Mouse (Mus musculus) midbrain, embryonic 13.5 days (tissue): ENCODE data around the gene Zfyve26. TPM values are rescaled to one million over a fixed set of nuclear protein-coding genes. Genes with fewer than 3 reads are reported as not detected.

Experiments used
- ATAC-seq: fragments of 200-750 bp; cut with Nextera tagmentation; 2 replicates; pipeline ENCODE4 v1.8.0; 2017; ENCODE audit warnings: mild to moderate bottlenecking, moderate TSS enrichment, moderate library complexity
- H3K27ac ChIP-seq: fragments of 300-500 bp; sonication (generic); 2 replicates; pipeline ENCODE4 v1.5.1; 2015; ENCODE audit warnings: inconsistent platforms, mild to moderate bottlenecking, moderate library complexity
- H3K27me3 ChIP-seq: fragments of 300-500 bp; sonication (generic); 2 replicates; pipeline ENCODE4 v1.6.1; 2015; ENCODE audit warnings: mild to moderate bottlenecking, inconsistent platforms
- H3K36me3 ChIP-seq: fragments of 300-500 bp; sonication (generic); 2 replicates; pipeline ENCODE4 v1.6.1; 2015; ENCODE audit warnings: mild to moderate bottlenecking, inconsistent platforms
- H3K4me1 ChIP-seq: fragments of 300-500 bp; sonication (generic); replicated peaks from 2 replicates; pipeline ENCODE4 v1.6.1; 2015; ENCODE audit warnings: inconsistent platforms
- H3K4me2 ChIP-seq: fragments of 300-500 bp; sonication (generic); replicated peaks from 2 replicates; pipeline ENCODE4 v1.6.1; 2015; ENCODE audit warnings: moderate library complexity, mild to moderate bottlenecking, inconsistent platforms
- H3K4me3 ChIP-seq: fragments of 300-500 bp; sonication (generic); replicated peaks from 2 replicates; pipeline ENCODE4 v1.5.1; 2015; ENCODE audit warnings: mild to moderate bottlenecking, inconsistent platforms
- H3K9ac ChIP-seq: fragments of 300-500 bp; sonication (generic); replicated peaks from 2 replicates; pipeline ENCODE4 v1.6.1; 2015; ENCODE audit warnings: mild to moderate bottlenecking, inconsistent platforms
- H3K9me3 ChIP-seq: fragments of 300-500 bp; sonication (generic); 2 replicates; pipeline ENCODE4 v1.6.1; 2016; ENCODE audit warnings: mild to moderate bottlenecking, inconsistent platforms
- WGBS: fragments of 180-500 bp; shearing (Covaris S2); methylation state at CpG from one replicate; pipeline ENCODE4 v1.1.7; 2015; 5-methylcytosine and 5-hydroxymethylcytosine counted together
- polyA plus RNA-seq: library from polyadenylated mRNA; unstranded; fragments of >200 nt; fragmentation: Nextera tagmentation; extraction: Ambion mirVana; gene quantifications from 2 replicates; pipeline ENCODE4 v1.2.1, GENCODE M21; 2015

Zfyve26 gene
- polyA plus RNA-seq, 1 experiment from 2014 or later: 13.0 TPM

GRCm38 (mm10) chr12:79313721-79314120 lies 17.6 kb upstream of the Zfyve26 start:
- H3K36me3 ChIP-seq: no peaks in the 10 kb centered on the region
- no peak overlapping the region for H3K4me3 ChIP-seq
- H3K4me1 ChIP-seq: no peaks in the 10 kb centered on the region
- H3K27ac ChIP-seq: no peak overlapping the region
- no peak overlapping the region for H3K4me2 ChIP-seq
- 88% methylated on average over 4 of the region's 4 CpGs for WGBS
- H3K9ac ChIP-seq: no peak overlapping the region
- H3K27me3 ChIP-seq: no peaks in the 10 kb centered on the region
- no peaks in the 10 kb centered on the region for H3K9me3 ChIP-seq
- ATAC-seq: no peak

- no peak for ATAC-seq
- Histone ChIP-seq H3K36me3 (no peaks in the 10 kb centered on the region), H3K4me1 (no peaks in the 10 kb centered on the region), H3K4me2 (no peak overlapping the region), H3K27ac (no peak overlapping the region), H3K9me3 (no peaks in the 10 kb centered on the region), H3K27me3 (no peaks in the 10 kb centered on the region), H3K9ac (no peak overlapping the region), H3K4me3 (no peak overlapping the region)
- 83% methylated on average over 4 of the region's 4 CpGs for WGBS
These were observed 9.9 kb upstream of the Zfyve26 start for GRCm38 (mm10) chr12:79306013-79306412.

GRCm38 (mm10) chr12:79305131-79305530 lies 9.0 kb upstream of the Zfyve26 start:
- H3K36me3 ChIP-seq: no peaks in the 10 kb centered on the region
- no peak overlapping the region for H3K4me2 ChIP-seq
- ATAC-seq: no peak
- no peak overlapping the region for H3K4me3 ChIP-seq
- H3K4me1 ChIP-seq: no peaks in the 10 kb centered on the region
- no peak overlapping the region for H3K27ac ChIP-seq
- no peaks in the 10 kb centered on the region for H3K9me3 ChIP-seq
- WGBS: 63% methylated on average over 1 of the region's 1 CpGs
- H3K9ac ChIP-seq: no peak overlapping the region
- H3K27me3 ChIP-seq: no peaks in the 10 kb centered on the region

GRCm38 (mm10) chr12:79301802-79302201 lies 5.7 kb upstream of the Zfyve26 start:
- WGBS: 90% methylated on average over 9 of the region's 9 CpGs
- H3K4me3 ChIP-seq: no peak overlapping the region
- no peak overlapping the region for H3K4me2 ChIP-seq
- H3K27me3 ChIP-seq: no peaks in the 10 kb centered on the region
- peaks cover 8% of the 10 kb centered on the region; the same call in 1 of the 2 replicates for H3K4me1 ChIP-seq
- H3K36me3 ChIP-seq: no peaks in the 10 kb centered on the region
- ATAC-seq: no peak
- no peak overlapping the region for H3K9ac ChIP-seq
- no peaks in the 10 kb centered on the region for H3K9me3 ChIP-seq
- no peak overlapping the region for H3K27ac ChIP-seq

GRCm38 (mm10) chr12:79297884-79298636 lies 2.0 kb upstream of the Zfyve26 start:
- Histone ChIP-seq H3K27me3 (no peaks in the 10 kb centered on the region), H3K36me3 (no peaks in the 10 kb centered on the region), H3K9ac (peak overlapping the region; percentile 52), H3K4me1 (peaks cover 25% of the 10 kb centered on the region), H3K27ac (no peak overlapping the region), H3K4me2 (peak overlapping the region; percentile 61), H3K9me3 (no peaks in the 10 kb centered on the region), H3K4me3 (peak overlapping the region; percentile 55)
- ATAC-seq: no peak
- WGBS: 19% methylated on average over 15 of the region's 15 CpGs

- no peaks in the 10 kb centered on the region for H3K27me3 ChIP-seq
- peak within 1 kb of the TSS; percentile 67 for H3K27ac ChIP-seq
- WGBS: under 1% methylated on average over 21 of the region's 21 CpGs
- H3K9me3 ChIP-seq: no peaks in the 10 kb centered on the region
- peaks cover 25% of the 10 kb centered on the region for H3K4me1 ChIP-seq
- peak; percentile 78 for ATAC-seq
- H3K4me2 ChIP-seq: peak within 1 kb of the TSS; percentile 61
- peak within 1 kb of the TSS; percentile 55 for H3K4me3 ChIP-seq
- no peaks in the 10 kb centered on the region for H3K36me3 ChIP-seq
- H3K9ac ChIP-seq: peak within 1 kb of the TSS; percentile 52
These were observed 1.0 kb upstream of the Zfyve26 start, which contains the start of gene Rad51b for GRCm38 (mm10) chr12:79297121-79297576. TSS of gene Rad51b (plus strand) at chr12:79297282.

GRCm38 (mm10) chr12:79292874-79293273 lies 3.2 kb downstream of the Zfyve26 start:
- no peaks in the 10 kb centered on the region for H3K9me3 ChIP-seq
- H3K36me3 ChIP-seq: peaks cover 25% of the 10 kb centered on the region
- no peak overlapping the region for H3K4me2 ChIP-seq
- no peak overlapping the region for H3K27ac ChIP-seq
- no peak overlapping the region for H3K4me3 ChIP-seq
- H3K4me1 ChIP-seq: peaks cover 23% of the 10 kb centered on the region
- no peak overlapping the region for H3K9ac ChIP-seq
- no peaks in the 10 kb centered on the region for H3K27me3 ChIP-seq
- WGBS: 83% methylated on average over 6 of the region's 6 CpGs
- no peak for ATAC-seq

GRCm38 (mm10) chr12:79282595-79282994 lies 13.5 kb downstream of the Zfyve26 start:
- Histone ChIP-seq H3K9ac (no peak overlapping the region), H3K27ac (no peak overlapping the region), H3K4me1 (no peaks in the 10 kb centered on the region), H3K27me3 (no peaks in the 10 kb centered on the region), H3K4me3 (no peak overlapping the region), H3K36me3 (peaks cover 96% of the 10 kb centered on the region), H3K4me2 (no peak overlapping the region), H3K9me3 (no peaks in the 10 kb centered on the region)
- 89% methylated on average over 8 of the region's 8 CpGs for WGBS
- no peak for ATAC-seq

GRCm38 (mm10) chr12:79279513-79280115 lies 16.5 kb downstream of the Zfyve26 start:
- no peak overlapping the region for H3K4me3 ChIP-seq
- H3K9me3 ChIP-seq: no peaks in the 10 kb centered on the region
- H3K4me2 ChIP-seq: no peak overlapping the region
- no peaks in the 10 kb centered on the region for H3K27me3 ChIP-seq
- no peaks in the 10 kb centered on the region for H3K4me1 ChIP-seq
- H3K9ac ChIP-seq: no peak overlapping the region
- peaks cover 98% of the 10 kb centered on the region for H3K36me3 ChIP-seq
- 92% methylated on average over 13 of the region's 13 CpGs for WGBS
- no peak overlapping the region for H3K27ac ChIP-seq
- no peak for ATAC-seq

- peaks cover 97% of the 10 kb centered on the region for H3K36me3 ChIP-seq
- ATAC-seq: no peak
- no peaks in the 10 kb centered on the region for H3K4me1 ChIP-seq
- H3K9ac ChIP-seq: no peak overlapping the region
- no peak overlapping the region for H3K27ac ChIP-seq
- H3K9me3 ChIP-seq: no peaks in the 10 kb centered on the region
- 97% methylated on average over 4 of the region's 4 CpGs for WGBS
- no peak overlapping the region for H3K4me2 ChIP-seq
- H3K4me3 ChIP-seq: no peak overlapping the region
- no peaks in the 10 kb centered on the region for H3K27me3 ChIP-seq
These were observed 23.5 kb downstream of the Zfyve26 start for GRCm38 (mm10) chr12:79272604-79273003.

- peaks cover 77% of the 10 kb centered on the region for H3K36me3 ChIP-seq
These were observed 35.1 kb downstream of the Zfyve26 start for GRCm38 (mm10) chr12:79261035-79261434.

GRCm38 (mm10) chr12:79260154-79260553 lies 36.0 kb downstream of the Zfyve26 start:
- no peak overlapping the region for H3K4me3 ChIP-seq
- no peaks in the 10 kb centered on the region for H3K4me1 ChIP-seq
- H3K9ac ChIP-seq: no peak overlapping the region
- no peak overlapping the region for H3K27ac ChIP-seq
- no peak for ATAC-seq
- 97% methylated on average over 2 of the region's 2 CpGs for WGBS
- peaks cover 73% of the 10 kb centered on the region for H3K36me3 ChIP-seq
- H3K27me3 ChIP-seq: no peaks in the 10 kb centered on the region
- no peak overlapping the region for H3K4me2 ChIP-seq
- no peaks in the 10 kb centered on the region for H3K9me3 ChIP-seq

More at GRCm38 (mm10) chr12:79261035-79261434, 35.1 kb downstream of the Zfyve26 start:
- H3K9ac ChIP-seq: no peak overlapping the region
- H3K4me3 ChIP-seq: no peak overlapping the region
- no peak overlapping the region for H3K27ac ChIP-seq
- 62% methylated on average over 5 of the region's 5 CpGs for WGBS
- no peaks in the 10 kb centered on the region for H3K9me3 ChIP-seq
- H3K4me2 ChIP-seq: no peak overlapping the region
- no peak for ATAC-seq
- H3K27me3 ChIP-seq: no peaks in the 10 kb centered on the region
- no peaks in the 10 kb centered on the region for H3K4me1 ChIP-seq
